Mouse (Mus musculus) CD4-positive helper T cell, adult 2 months (primary cell): Measurements from ENCODE around the gene Icosl.
"Not testable (repeated sequence)": the region's sequence is repeated elsewhere in the genome, so short reads cannot be mapped to it uniquely, and the experiment has no call there.

ENCODE experiments used
- DNase-seq: peaks from one replicate; pipeline ENCODE4 v3.0.0-alpha.2; 2012; ENCODE audit warnings: low read depth, missing footprints, low spot score

Icosl gene

DNA sequence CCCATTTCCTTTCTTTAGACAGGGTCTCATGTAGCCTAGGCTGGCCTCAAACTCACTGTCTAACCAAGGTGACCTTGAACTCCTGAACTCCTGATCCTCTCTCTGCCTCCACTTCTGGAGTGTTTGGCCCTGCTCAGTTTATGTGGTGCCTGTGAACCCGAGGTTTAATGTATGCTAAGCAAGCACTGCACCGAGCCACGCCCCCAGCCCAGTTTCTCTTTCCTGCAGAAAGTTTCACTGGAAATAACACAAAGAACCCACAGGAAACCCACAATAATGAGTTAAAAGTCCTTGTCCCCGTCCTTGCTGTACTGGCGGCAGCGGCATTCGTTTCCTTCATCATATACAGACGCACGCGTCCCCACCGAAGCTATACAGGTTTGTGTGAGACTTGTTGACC, 5.9 kb downstream of the Icosl start:
- DNase-seq: peak; percentile 83

DNA sequence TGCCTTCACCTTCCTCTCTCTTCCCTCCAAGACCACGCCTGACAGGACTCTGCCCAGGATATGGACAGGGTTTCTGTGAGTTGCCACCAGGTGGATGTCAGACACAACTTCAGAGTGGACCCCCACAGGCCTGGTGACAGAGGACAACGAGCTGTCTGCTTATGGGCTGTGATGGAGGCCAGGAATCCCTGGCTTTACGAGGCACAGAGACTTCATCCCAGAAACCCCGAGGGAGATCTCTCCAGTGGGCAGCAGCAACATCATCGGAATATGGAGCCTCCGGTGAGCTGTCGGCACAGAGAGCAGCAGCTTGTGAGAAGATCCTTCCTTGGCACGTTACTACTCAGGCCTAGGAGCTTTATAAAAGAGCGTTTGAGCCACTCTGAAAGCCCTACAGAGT, 8.8 kb downstream of the Icosl start:
- DNase-seq: no peak

- DNase-seq: peak; percentile 50
Measured at GRCm38 (mm10) chr10:78078276-78078675, 9.2 kb downstream of the Icosl start.

GRCm38 (mm10) chr10:78079955-78080591, 11.0 kb downstream of the Icosl start:
- no peak for DNase-seq

DNA sequence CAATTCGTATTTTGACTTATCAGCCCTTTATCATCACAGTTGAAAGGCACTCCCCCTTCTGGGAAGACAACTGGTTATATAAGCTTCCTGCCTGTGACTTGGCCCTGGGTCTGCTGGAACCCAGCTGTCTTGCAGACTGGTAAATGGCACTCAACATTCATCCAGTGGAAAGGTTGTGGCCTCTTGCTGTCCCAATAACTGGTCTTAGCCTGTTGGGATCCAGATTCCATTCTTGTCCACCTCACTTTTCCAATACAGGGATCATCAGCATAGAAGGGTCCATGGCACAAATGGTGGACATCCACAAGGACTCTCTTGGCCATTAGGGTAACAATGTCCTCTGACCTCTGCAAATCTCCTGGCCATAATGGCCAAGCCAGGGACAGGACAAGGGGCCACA, 15.0 kb downstream of the Icosl start:
- DNase-seq: no peak

GRCm38 (mm10) chr10:78085711-78086110, 16.6 kb downstream of the Icosl start:
- DNase-seq: no peak

DNA sequence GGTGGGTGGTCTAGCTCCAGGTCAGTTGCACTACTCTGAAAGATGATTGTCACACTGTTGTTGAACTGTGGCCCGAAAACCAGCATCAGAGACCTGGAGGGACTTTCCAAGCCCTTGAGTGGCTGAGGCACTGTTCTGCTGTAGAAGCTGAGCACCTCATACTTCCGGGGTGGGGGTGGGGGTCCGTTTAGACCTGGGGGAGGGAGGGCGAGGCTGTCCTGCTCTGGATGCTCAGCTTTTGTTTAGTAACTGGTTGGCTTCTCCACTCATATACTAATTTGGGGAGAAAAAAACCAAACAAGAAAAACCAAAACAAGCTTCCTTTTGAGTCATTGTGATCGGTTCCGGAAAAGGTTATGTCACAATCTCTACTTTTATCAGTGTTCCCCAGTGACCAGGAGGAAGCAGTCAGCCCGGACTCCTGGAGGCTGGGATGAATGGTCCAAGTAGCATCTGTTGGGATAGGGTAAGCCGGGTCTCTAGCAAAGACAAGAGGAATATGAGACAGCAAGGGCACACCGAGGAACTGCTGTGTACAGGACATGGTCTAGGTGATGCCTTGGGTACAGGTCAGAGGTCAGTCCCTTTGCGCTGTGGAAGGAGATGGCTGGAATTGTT, 17.5 kb downstream of the Icosl start:
- DNase-seq: peak; percentile 84

DNA sequence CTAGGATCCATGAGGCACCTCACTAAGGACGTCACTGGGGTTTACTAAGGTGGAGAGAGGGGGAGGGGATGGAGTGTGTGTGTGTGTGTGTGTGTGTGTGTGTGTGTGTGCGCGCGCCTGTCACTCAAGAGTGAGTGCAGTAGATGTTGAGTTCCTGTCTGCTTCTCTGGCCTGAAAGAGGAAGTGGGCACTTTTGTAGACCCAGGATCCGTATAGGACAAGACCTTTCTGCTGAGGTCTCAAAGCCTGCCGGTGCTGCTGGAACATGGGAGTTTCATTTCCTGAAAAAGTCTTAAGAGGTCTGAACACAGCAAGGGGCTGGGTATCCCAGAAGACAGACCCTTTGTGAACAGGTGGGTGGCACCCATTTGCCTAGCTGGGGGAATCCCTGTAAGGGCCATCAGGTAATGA, 18.0 kb downstream of the Icosl start:
- peak; percentile 76 for DNase-seq

DNA sequence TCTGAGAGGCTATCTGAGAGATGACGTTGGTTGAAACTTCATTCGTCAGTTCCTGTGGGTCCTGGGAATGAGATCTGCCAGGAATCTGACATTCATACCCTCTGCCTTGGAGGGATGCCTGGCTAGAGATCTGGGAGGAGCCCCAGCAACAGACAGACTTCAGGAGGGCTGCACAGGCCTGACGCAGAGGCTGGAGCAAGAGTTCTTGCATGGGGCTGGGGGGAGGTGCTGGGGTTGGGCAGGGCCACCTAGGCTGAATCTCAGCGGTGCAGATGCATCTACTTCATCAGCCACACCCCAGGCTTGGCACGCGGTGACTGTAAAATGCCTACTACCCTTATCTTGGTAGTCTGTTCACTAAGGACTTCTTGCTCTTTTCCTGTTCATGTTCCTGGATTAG, 21.1 kb downstream of the Icosl start:
- no peak for DNase-seq

GRCm38 (mm10) chr10:78090706-78091491, 21.8 kb downstream of the Icosl start:
- no peak for DNase-seq

GRCm38 (mm10) chr10:78091865-78092724, 23.0 kb downstream of the Icosl start:
- peak; percentile 50 for DNase-seq

DNA sequence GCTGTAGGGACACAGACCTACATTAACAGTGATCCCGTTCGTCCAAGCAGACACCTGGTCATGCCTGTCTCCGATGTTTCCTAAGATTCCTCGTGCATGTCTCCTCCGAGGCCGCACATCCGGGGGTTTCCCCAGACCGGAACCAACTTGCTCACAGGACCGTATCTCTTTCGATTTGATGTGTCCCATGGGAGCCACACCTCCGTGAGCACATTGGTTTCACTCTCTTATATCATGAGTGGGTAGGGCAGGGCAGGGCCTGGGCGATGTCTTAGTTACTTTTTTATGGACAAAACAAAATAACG, 23.6 kb downstream of the Icosl start:
- peak; percentile 78 for DNase-seq

DNA sequence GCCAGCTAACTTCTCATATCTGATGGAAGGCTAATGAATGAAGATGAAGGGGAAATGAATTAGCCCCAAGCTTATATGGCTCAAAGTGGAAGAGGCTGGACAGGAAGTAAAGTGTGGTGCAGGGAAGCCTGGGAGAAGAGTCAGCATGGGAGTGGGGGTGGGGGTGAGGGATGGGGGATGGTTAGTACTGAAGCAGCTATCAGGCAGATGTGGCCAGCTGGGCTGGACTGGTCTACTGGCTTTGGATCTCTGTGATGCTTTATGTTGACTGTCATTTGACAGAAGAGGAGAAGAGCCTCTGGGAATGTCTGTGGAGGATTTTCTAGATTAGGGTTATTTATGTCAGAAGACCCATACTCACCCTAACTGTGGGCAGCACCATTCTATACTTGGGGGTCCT, 26.1 kb downstream of the Icosl start:
- DNase-seq: no peak

GRCm38 (mm10) chr10:78095954-78096931, 27.1 kb downstream of the Icosl start:
- DNase-seq: no peak

GRCm38 (mm10) chr10:78099860-78100259, 30.8 kb downstream of the Icosl start:
- not testable (repeated sequence) for DNase-seq

DNA sequence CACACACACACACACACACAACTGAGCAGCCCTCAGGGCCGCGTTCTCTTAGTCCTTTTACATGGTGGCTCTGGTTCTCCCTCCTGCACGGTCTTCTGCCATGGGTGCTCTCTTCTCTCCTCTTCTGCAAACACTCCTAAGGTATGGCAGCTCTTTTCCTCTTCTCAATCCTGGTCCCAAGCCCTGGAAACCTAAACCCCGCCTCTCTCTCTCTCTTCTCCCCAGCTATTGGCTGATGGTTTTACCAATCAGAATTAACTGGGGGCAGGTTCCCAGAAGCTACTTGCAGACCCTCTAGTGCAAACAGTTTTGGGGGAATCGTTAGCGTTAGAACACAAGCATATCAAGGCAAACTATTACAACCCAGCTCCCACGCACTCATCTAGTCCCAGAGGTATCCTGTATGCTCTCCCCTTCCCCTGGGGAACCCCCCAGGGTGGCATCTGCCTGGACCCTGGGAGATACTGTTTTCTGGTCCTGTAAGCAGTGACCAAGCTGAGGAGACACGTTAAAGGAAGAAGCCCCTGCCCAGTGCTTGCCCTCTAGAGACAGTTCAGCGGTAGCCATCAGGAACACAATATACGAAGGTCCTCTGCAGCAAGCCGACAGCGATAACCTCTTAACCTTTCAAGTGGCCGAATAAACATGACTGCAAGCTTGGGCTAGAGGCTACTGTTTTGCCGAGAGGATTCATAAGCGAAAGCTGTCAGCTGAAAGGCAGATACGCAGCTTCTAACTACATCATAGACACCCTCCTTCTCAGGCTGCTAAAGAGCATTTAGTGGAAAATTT, 32.1 kb downstream of the Icosl start:
- DNase-seq: no peak

- DNase-seq: no peak
Measured at GRCm38 (mm10) chr10:78104555-78105490, 35.7 kb downstream of the Icosl start.

DNA sequence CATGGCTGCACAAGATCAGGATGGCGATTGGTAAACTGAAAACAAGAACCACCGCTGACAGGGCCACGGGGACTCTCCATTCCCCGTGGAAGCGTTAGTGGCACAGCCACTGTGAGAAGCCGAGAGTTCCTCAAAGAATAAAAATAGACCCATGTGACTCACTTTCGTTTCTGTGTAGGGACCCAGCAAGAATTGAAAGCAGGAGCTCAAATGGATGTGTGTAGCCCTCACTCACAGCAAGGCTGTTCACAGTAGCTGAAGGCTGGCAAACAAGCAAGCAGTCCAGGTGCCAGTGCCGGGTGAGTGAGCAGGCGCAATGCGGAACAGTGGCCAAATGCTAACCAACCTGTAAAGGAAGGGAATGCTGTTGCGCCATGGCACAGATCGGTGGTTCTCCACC, 36.4 kb downstream of the Icosl start:
- no peak for DNase-seq

DNA sequence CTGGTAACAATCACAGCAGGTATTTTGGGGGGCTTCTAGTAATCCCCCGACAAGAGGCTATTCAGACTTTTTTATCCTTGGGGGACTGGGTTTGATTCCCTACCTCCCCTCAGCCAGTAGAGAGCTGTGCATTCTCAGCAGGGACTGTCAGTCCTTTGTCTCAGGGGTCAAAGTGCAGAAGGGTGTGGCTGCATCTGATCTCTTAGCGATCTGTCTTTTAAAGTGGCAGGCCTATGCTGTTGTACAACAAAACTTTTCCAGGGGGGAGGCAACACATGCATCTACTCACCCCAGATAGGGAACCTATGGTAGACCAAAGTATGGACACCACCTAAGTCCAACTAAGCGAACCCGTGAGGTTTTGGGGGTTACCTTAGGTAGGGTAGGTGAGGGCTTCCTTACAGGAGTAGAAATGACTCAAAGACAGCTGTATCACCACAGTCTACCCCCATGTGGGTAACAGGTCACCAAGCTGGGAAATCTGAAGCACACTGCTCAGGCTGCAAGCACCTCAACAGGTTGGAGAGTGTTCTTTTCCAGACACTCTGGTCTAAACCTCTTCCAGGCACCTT, 45.5 kb downstream of the Icosl start:
- DNase-seq: no peak
